Mouse (Mus musculus) layer of hippocampus, adult 9-11 months (tissue): ENCODE results near the gene Stk25.

ENCODE experiments used
- DNase-seq: peaks from one replicate; pipeline ENCODE4 v3.0.0; 2022

Stk25 gene

DNA sequence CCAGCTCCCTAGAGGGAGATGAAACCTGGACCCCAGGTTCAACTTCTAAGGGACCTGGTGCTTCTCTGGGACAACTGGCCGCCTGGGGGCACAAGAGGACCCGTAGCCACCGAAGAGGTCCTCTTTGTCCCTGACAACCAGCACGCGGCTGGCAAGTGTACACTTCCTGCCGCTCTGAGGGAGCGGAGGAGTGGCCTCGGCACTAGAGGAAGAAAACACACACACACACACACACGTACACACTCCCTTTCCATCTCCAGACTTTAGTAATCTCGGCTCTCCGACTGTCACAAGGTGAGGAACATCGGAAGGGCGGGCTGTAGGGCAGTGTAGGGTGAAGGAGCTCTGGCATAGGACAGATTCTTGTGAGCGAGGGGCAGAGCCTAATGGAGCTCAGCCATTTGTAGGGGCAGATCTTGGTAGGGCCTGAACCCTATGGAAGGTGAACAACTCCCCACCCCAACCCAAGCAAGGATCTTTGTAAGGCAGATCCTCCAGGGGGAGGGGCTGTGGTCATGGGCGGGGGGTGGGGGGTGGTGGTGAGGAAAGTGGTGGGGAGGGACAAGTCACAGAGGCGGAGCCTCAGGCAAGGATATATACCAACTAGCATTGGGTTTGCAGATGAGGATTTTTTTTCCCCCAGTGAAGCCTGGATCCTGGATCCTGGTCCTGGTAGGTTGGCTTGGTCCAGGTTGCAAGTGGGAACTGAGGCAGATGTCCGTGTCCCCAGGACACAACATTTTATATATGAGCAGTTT lies 10.5 kb upstream of the Stk25 start:
- DNase-seq, result peak; percentile 74

DNA sequence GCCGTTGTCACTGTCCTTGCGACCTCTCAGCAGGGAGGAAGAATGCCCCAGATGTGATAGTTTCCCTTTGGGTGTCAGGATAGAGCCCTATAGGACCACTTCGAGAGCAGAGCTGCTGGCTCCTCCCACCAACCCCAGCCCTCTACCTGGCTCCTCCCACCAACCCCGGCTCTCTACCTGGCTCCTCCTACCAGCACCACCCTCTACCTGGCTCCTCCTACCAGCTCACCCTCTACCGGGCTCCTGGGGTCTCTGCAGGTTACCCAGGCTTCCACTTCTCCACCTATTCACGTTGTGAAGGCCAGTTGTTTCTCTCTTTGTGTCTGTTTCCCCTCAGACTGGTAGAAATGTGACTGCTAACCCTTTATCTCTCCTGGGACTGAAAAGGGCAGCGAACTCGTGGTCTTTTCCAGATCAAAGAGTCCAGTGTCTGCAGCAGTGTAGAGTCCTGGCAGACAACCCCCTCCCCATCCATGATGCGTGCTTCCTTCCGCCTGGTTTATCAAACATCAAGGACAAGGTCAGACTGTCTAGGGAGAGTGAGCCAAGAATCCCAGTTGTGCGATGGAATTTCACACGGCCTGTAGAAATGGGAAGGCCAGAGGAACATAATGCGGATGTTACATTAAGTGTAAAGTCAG lies 9.4 kb upstream of the Stk25 start:
- DNase-seq, result no peak

- DNase-seq, result no peak
Measured at GRCm38 (mm10) chr1:93657025-93657360, 1.5 kb downstream of the Stk25 start.

DNA sequence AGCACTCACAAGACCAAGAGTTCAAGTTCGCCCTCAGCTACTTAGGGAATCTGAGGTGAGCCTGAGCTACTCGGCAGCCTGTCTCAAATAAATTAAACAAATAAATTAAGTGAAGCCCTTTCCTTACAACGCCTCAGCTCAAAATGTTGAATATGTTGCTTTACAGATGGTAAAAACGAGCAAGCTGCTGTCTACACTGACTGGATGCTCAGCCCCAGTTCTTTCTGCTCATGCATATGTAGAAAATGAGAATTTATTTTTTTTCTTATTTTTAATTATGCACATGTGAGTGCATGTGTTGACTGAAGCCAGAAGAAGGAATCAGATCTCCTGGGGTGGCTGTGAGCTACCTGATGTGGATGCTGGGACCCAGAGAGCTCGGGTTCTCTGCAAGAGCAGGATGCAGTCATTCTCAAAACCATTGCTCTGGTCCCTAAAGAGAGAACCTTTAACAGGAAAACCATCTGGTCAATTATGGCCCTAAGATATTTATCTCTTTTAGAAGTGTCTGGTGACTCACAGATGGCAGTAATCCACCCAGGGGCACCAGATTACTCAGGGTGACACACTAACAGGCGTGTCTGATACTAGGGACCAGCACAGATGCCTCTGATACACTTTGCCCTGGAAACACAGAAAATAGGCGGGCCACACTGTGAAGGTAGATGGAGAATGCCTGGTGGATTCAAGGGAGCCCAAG lies 2.0 kb downstream of the Stk25 start:
- no peak for DNase-seq

- DNase-seq, result no peak
Measured at GRCm38 (mm10) chr1:93654798-93655197, 3.7 kb downstream of the Stk25 start.

GRCm38 (mm10) chr1:93654275-93654674 lies 4.2 kb downstream of the Stk25 start:
- no peak for DNase-seq

- DNase-seq, result no peak
Measured at GRCm38 (mm10) chr1:93649604-93650172, 8.8 kb downstream of the Stk25 start.

DNA sequence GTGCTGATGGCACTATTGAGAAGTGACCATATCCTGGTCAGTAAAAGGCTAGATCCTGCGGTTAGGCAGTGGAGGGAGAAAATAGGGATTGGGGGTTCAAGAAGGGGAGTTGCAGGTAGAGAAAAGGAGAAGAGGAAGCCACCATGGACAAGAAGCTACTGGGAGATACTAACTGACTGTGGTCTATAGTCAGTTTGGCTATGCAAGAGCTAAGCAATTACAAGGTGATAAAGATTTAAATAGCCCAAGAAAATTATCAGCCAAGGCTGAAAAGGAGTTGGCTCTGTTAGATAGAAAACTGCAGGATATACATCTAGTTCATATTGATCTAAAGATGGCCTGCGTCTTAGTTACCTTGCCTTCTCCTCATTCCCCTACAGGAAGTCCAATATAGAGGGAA lies 15.8 kb downstream of the Stk25 start:
- no peak for DNase-seq

GRCm38 (mm10) chr1:93641978-93642377 lies 16.5 kb downstream of the Stk25 start:
- no peak for DNase-seq

DNA sequence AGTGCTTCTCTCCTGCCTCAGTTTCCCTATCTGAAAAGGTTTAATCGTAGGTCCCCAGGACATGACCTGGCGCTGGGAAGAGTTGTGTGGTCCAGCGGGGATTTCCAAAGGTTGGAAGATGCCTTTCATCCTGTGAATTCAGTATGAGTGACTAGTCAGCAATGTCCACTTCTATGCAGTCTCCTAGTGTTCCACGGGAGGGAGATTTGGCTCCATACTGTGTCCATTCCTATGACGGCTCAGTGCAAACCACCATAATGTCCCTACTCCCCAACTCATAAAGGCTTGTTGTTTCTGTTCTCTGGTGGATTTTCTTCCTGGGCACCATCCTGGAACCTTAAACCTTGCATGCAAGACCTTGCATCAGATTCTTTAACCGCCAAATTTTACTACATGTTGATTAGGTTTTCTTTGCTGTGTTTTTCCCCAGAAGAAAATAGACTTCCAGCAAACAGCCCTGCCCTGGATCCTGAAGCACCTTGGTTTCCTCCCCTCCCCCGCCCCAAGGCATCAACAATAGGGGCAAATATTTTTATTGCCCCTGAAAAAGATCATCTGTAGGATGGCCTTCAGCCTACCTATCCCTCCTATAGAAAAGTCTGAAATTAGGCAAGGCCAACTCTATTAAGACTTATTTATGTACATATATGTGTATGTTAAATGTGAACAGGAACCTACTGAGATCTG lies 22.1 kb downstream of the Stk25 start:
- no peak for DNase-seq

DNA sequence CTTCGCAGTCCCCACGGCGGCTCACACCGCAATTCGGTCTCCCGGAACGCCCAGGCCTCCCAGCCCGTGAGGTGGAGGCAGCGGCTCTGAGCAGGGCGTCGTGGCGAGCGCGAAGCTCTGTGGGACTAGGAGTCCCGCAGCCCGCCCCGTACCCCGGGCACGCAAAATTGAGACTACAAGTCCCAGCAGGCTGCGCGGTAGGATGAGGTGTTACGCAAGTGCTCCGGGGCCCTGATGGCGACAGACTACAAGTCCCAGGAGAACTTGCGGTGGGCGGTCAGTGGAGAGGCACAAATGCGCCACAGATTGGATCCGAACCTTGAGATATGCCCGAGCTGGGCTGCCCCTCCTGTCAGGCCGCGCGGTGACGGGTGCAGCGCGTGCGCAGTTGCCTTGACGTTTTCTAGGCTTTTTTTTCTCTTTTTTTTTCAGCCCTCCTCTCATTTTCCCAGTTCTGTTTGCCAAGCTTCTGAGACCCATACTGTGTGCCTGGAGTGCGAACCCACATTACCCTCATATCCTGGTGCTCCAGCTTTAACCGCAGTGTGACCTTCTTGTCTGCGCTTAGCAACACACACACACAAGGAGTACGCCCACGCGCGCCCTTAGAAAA lies 22.8 kb downstream of the Stk25 start:
- DNase-seq, result peak; percentile 100

DNA sequence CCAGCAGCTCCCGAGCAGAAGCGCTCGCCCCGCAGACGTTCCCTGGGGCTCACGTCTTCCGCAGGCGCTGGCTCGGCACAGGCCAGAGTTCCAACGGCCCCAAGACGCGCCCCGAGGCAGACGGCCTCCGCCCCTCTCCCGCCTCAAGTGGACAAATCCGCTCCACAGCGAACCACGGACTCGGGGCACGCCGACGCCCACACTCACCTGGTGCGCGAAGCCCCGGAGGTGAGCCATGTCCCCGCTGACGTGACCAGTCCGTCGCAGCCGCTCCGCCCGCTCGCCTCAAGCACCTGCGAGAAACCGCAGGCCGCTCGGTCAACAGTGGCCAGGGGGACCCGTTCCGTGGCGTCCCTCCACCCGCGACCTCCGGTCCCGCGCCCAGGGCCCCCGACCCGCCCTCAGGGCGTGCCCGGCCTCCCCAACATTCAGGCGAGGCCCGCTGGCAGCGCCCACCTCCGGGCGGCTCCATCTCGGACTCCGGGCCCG lies 23.3 kb downstream of the Stk25 start:
- DNase-seq, result peak; percentile 36

DNA sequence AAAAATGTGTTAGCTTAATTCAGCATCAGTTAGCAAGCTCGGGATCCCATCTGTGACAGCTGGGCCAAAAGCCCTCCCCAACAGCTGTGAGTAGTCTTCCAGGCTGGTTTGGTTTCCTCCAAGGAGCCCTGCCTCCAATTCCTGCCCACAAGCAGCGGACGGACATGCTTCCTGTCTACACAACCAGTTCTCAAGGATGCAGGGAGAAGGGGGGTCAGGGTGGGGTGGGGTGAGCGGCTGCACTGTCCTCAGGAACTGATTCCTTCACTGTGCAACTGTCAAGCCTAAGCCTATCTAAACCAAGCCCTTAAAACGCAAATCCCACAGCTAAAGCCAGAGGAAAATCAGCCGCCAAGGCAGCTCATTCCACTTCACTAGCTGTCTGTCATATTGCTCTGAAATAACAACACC lies 24.0 kb downstream of the Stk25 start:
- DNase-seq, result peak; percentile 79

- DNase-seq, result no peak
Measured at GRCm38 (mm10) chr1:93632723-93633122, 25.7 kb downstream of the Stk25 start.

DNA sequence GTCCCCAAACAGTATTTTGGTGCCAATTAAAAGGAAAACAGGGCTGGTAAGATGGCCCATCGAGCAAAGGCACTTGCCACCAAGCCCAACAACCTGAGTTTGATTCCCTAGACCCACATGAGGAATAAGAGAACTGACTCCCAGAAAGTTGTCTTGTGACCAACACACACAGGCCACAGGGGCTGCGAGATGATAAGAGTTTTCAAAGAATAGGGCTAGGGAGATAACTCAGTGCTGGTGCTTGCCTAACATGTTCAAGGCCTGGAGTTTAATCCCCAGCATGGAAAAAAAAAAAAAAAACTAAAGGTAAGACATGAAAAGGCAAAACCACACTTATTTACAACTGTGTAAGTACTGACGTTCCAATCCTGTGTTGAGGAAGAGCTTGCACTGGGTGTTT lies 27.7 kb downstream of the Stk25 start:
- no peak for DNase-seq

GRCm38 (mm10) chr1:93624502-93624901 lies 34.0 kb downstream of the Stk25 start:
- DNase-seq, result no peak

- no peak for DNase-seq
Measured at GRCm38 (mm10) chr1:93618948-93619347, 39.5 kb downstream of the Stk25 start.

GRCm38 (mm10) chr1:93618059-93618748 lies 40.3 kb downstream of the Stk25 start:
- DNase-seq, result no peak

DNA sequence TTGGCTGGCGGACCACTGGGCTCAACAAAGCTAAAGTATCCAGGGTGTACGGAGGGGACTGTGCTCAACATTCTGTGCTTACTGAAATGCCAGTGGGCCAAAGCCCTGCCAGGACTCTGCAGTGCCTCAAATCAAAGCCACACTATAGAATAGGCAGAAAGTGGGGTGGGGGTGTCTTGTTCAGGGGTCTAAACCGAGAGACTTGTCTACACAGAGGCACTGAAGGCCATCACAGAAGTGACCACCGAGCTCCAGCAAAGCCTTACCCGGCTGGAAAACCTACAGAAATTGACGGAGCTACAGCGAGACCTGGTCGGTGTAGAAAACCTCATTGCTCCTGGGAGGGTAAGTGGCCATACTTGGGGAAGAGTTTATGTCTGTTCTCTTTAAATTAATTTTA lies 48.7 kb downstream of the Stk25 start:
- no peak for DNase-seq

- DNase-seq, result no peak
Measured at GRCm38 (mm10) chr1:93608696-93609245, 49.7 kb downstream of the Stk25 start.
